23 mouse cellular contexts compared by ENCODE assay signal in the genomic region with DNA sequence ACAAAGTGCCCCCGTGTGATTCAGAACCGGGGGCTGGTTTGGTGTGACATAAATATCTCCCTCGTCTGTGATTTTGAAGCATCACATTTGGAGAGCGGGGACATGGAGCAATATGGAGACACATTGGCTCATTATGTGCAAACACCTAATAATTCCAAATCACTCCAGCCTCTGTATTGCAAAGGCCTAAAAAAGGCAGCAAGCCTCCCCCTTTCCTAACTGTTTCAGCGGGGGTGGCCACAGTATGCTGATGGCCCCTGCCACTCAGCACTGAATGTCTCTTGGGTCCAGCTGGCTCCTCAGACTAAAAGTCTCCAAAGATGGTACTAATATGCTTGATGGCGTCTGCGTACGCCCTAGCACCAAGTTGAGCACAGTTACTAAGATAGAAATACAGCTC. TPM values are rescaled to one million over a fixed set of nuclear protein-coding genes. Genes with fewer than 3 reads are reported as not detected.
A peak's percentile ranks its signal among the peaks of the same experiment; 100 is the strongest.
DNase-seq lines count a peak whose midpoint lies in the region; ATAC-seq and TF ChIP-seq lines count a peak whose summit lies in the region.
"Had no signal": no experiment of that assay in that cellular context is flagged by ENCODE, and none has a peak within 500 bp of the region (broad histone marks: within the 10 kb centered on the region; RNA-seq: fewer than 3 reads in every experiment).

No protein-coding gene starts in this region.

- H3K4me3 ChIP-seq in lung, embryonic 14.5 days (ENCODE audit: low read depth, low read length) = no peak overlapping the region
- no peak overlapping the region for H3K4me3 ChIP-seq in midbrain, embryonic 16.5 days (ENCODE audit: low read depth, low read length)
- H3K4me3 ChIP-seq: embryonic facial prominence, embryonic 15.5 days; erythroblast, embryonic 14.5 days; forebrain, embryonic 10.5 days; gastrocnemius, adult 2 months; heart, embryonic 12.5 days; hindbrain, embryonic 10.5 days had no signal

- ATAC-seq in lung, embryonic 14.5 days (ENCODE audit: insufficient read depth) = peak; percentile 77; the same call in 1 of the 2 replicates
- ATAC-seq in midbrain, embryonic 16.5 days = no peak
- ATAC-seq: activated CD4-positive, CD25-positive, alpha-beta regulatory T cell, adult 4 months; forebrain, embryonic 14.5 days; Patski had no signal

- no peaks in the 10 kb centered on the region for H3K36me3 ChIP-seq in lung, embryonic 14.5 days (ENCODE audit: insufficient read depth)
- H3K36me3 ChIP-seq in midbrain, embryonic 16.5 days (ENCODE audit: control insufficient read depth, insufficient read depth, low read length) = no peaks in the 10 kb centered on the region
- H3K36me3 ChIP-seq: embryonic facial prominence, embryonic 15.5 days; forebrain, embryonic 10.5 days; heart, embryonic 12.5 days; hindbrain, embryonic 10.5 days had no signal

- no peaks in the 10 kb centered on the region for H3K4me1 ChIP-seq in lung, embryonic 14.5 days (ENCODE audit: insufficient read depth)
- H3K4me1 ChIP-seq in midbrain, embryonic 16.5 days (ENCODE audit: control insufficient read depth, insufficient read depth, low read length) = no peaks in the 10 kb centered on the region
- H3K4me1 ChIP-seq: embryonic facial prominence, embryonic 15.5 days; forebrain, embryonic 10.5 days; hindbrain, embryonic 10.5 days had no signal

- 0 out of 2 replicates have a peak, but pooled peaks cover 3% of the 10 kb centered on the region for H3K27me3 ChIP-seq in lung, embryonic 14.5 days (ENCODE audit: insufficient read depth, low read length)
- H3K27me3 ChIP-seq in midbrain, embryonic 16.5 days (ENCODE audit: control insufficient read depth, insufficient read depth, low read depth, low read length) = no peaks in the 10 kb centered on the region
- H3K27me3 ChIP-seq: embryonic facial prominence, embryonic 15.5 days had no signal

- TF ChIP-seq CTCF in lung, embryonic 14.5 days (IDR thresholded peaks at IDR 0.05; ENCODE audit: low read depth) = no peak

- H3K9me3 ChIP-seq in lung, embryonic 14.5 days (ENCODE audit: low read depth, low read length) = no peaks in the 10 kb centered on the region
- H3K9me3 ChIP-seq in midbrain, embryonic 16.5 days (replicated peaks; ENCODE audit: control insufficient read depth, low read length, poor library complexity, severe bottlenecking) = no peaks in the 10 kb centered on the region
- H3K9me3 ChIP-seq: embryonic facial prominence, embryonic 15.5 days; forebrain, embryonic 10.5 days; heart, embryonic 12.5 days; hindbrain, embryonic 10.5 days had no signal

- no peak overlapping the region for H3K27ac ChIP-seq in lung, embryonic 14.5 days (ENCODE audit: low read depth)
- no peak overlapping the region for H3K27ac ChIP-seq in midbrain, embryonic 16.5 days (ENCODE audit: low read length)
- H3K27ac ChIP-seq: embryonic facial prominence, embryonic 15.5 days; forebrain, embryonic 10.5 days; gastrocnemius, adult 2 months; hindbrain, embryonic 10.5 days; hindbrain, embryonic 14.5 days had no signal

- H3K9ac ChIP-seq in lung, embryonic 14.5 days = no peak overlapping the region
- H3K9ac ChIP-seq in midbrain, embryonic 16.5 days (ENCODE audit: low read depth, low read length) = no peak overlapping the region
- H3K9ac ChIP-seq: embryonic facial prominence, embryonic 15.5 days; heart, embryonic 12.5 days; hindbrain, embryonic 14.5 days had no signal

- H3K4me2 ChIP-seq in lung, embryonic 14.5 days = no peak overlapping the region
- no peak overlapping the region for H3K4me2 ChIP-seq in midbrain, embryonic 16.5 days (ENCODE audit: low read length)
- H3K4me2 ChIP-seq: embryonic facial prominence, embryonic 15.5 days; heart, embryonic 12.5 days; hindbrain, embryonic 14.5 days had no signal

- 55% methylated on average over 8 of the region's 8 CpGs for WGBS in lung, embryonic 14.5 days
- WGBS in midbrain, embryonic 16.5 days = 86% methylated on average over 8 of the region's 8 CpGs

- DNase-seq in layer of hippocampus, adult 11-12 months (ENCODE audit: low spot score) = peak; percentile 73
- DNase-seq in layer of hippocampus, postnatal 10 days (ENCODE audit: low spot score in 2 of 2) = no peak
- DNase-seq in lung, embryonic 14.5 days = peak; percentile 78
- DNase-seq in lung, postnatal 4 days = no peak
- peak; percentile 78 for DNase-seq in brain, adult 2 months (ENCODE audit: low read depth, low spot score)
- DNase-seq in layer of hippocampus, adult 9-11 months = peak; percentile 89
- DNase-seq: adrenal gland, postnatal 14 days; cerebellum, adult 2 months; cerebellum, postnatal 10 days; embryo, embryonic 11 days; gastrocnemius, adult 2 months; gastrocnemius, postnatal 25 days had no signal

RNA-seq across cellular contexts. Expression of a gene that starts 45.6 kb away (rescaled TPM):
- total RNA-seq in layer of hippocampus, postnatal 10 days (2021) = 100 to 1,000 TPM; 151 to 166 TPM
- 8.1 and 8.5 TPM in 2 replicates for polyA plus RNA-seq in lung, embryonic 14.5 days (2014; fragmentation: Nextera tagmentation; extraction: Ambion mirVana)
- 3.3 and 3.6 TPM in 2 replicates for polyA plus RNA-seq in midbrain, embryonic 16.5 days (2015; fragmentation: Nextera tagmentation; extraction: Ambion mirVana)
- total RNA-seq: granulocyte monocyte progenitor cell, adult 5-6 weeks had no signal

Comparison
In these comparisons a context has a peak if more than half of its experiments do, and no peak if none do; other contexts are left out.
1. DNase-seq: peak in layer of hippocampus, adult 11-12 months (single experiment), lung, embryonic 14.5 days (single experiment), brain, adult 2 months (single experiment) and layer of hippocampus, adult 9-11 months (single experiment); none in layer of hippocampus, postnatal 10 days (0 of 2) and lung, postnatal 4 days (0 of 2).